Mouse (Mus musculus): ENCODE measurements around the gene Pde4b.

The Pde4b gene

GRCm38 (mm10) chr4:102574666-102575254 is 487.4 kb downstream of the Pde4b start:
- DNase-seq (ENCODE audit: low spot score), result no peak

DNA sequence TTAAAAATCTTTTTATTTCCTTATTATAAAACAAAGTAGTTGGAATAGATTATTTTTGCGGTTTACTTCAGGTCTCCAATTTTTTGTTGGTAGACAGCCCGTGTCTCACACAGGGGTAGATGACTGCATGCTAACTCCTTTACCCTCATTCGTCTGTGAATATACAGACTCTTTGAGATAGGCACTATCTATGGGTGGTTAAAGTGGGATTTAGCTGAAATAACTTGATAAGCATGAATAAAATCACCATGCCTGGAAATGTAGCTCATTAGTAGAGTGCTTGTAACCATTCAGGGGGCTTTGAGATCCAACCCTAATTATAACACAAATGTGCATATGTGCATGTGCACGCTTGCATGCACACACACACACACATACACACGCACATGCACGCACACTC is 488.8 kb downstream of the Pde4b start:
- no peak for DNase-seq (ENCODE audit: low spot score)

DNA sequence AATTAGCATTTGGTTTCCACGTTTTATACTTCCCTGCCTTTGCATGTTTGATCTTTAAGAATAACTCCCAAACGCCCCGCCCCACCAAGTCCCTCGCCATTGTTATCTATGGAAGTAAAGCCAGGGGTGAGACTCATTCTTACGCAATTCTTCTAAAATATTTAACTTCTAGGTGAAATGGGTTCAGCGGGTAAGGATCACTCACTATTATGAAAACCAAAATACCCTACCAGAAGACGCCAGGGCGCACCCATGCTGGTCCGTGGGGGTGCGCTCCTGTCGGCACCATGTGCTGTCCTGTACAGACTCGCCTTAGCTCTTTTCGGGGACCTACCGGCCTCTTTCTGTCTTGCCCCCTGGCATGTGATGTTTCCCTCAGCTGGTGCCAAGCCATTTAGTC is 490.3 kb downstream of the Pde4b start:
- no peak for DNase-seq (ENCODE audit: low spot score)

DNA sequence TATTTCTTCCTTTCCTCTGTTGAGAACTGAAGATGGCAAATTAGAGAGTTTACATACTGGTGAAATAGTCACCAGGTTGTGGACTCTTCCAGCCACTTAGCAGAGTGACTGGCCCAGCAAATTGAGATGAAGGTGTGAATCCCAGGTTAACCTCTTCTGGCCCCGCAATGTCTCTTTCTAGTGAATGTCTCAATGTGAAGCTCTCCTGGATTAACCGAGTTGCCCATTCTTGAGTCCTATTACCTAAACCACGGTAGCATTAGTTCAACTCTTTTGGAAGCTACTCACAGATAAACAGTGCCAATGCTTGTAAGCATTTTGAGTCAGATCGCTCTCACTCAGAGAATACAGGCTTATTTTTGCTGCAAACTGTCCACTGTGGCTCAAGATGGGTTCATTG is 491.7 kb downstream of the Pde4b start:
- no peak for DNase-seq (ENCODE audit: low spot score)

- no peak for DNase-seq (ENCODE audit: low spot score)
These were observed 492.4 kb downstream of the Pde4b start for GRCm38 (mm10) chr4:102579746-102580145.

DNA sequence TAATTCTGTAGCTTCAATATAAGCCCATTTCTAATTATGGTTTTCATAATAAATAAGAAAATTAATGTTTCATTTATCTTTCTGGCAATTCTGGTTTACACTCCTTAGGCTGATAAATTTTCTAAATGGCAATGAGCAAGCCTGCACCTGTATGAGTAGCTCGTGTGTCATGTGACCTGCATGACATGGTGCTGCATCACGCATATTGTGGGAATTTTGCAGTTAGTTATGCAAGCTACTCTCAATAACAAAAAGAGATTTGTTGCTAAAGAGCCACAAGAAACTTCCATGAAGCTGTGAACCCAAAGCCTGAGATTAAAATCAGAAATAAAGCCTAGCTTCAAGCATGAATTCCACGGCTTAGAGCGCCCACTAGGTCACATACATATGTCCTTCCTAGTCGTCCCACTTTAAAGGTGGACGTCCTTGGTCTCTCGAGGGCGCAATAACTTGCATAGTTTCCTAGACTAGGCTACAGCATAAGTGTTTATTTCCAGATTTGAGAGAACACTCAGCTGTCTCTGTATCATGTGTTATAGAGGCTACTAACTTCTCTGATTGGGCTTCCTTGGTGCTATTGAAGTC is 494.9 kb downstream of the Pde4b start:
- DNase-seq (ENCODE audit: low spot score), result no peak

DNA sequence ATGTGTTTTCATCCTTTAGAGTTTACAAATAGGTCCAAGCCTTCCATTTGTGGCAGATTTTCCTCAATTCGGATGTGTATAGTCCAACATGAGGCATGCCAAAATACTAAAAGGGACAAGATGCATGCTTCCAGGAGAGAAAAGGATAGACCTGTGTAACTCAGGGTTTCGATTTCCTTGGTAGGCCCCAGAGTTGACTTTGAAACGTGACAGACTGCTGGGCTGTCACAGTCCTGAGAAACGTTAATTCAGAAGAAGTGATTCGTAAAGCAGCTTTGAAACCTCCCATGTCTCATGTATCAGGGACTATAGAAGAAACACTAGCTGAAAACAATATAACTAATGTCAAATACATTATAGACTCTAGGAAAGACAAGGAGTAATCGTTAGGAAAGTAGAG is 495.6 kb downstream of the Pde4b start:
- DNase-seq (ENCODE audit: low spot score), result no peak

DNA sequence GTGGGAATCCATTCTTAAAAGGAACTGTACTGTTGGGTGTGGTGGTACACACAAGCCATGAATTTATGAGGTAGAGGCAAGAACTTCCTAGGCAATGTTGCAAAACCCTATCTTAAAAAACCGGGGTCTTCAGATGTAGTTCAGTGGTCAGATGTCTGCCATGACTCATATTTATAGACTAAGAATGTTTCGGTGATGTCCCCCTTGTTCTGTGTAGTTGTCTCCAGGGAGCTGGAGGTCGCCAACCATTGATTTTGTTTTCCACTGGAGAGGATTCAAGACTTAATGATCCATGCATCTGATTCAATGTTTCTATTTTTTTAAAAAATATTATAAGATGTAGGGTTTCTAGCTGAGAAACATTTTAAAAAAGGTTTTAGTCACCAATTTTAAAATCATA is 496.1 kb downstream of the Pde4b start:
- no peak for DNase-seq (ENCODE audit: low spot score)

DNA sequence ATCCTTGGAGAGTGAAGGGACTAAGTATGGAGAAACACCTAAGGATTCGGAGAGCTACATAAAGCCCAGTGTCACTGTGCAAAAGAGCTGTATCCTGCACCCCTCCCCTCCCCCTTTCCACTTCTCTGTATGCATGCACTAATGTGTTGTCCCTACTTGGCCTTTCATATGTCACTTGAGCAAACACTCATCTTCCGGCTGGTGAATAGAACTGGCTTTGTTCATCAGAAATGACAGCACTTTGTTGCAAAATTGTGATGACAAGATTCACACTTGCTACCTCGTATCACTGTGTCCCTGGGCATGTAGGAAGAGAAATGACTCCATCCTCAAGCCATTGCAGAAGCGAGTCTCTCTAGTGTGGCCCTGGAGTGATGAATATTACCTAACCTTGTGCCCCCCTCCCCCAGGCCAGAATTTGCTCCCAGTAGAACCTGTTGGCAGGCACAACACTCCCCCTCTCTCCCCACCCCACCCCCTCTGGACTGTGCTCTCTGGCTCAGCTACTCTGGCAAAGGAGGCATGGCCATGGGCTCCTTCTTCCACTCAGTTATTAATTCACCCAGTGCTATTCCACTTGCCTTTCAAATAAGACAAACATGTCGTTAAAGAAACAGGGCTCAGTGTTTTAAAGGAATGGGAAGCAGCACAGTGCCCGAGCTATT is 497.4 kb downstream of the Pde4b start:
- no peak for DNase-seq (ENCODE audit: low spot score)

DNA sequence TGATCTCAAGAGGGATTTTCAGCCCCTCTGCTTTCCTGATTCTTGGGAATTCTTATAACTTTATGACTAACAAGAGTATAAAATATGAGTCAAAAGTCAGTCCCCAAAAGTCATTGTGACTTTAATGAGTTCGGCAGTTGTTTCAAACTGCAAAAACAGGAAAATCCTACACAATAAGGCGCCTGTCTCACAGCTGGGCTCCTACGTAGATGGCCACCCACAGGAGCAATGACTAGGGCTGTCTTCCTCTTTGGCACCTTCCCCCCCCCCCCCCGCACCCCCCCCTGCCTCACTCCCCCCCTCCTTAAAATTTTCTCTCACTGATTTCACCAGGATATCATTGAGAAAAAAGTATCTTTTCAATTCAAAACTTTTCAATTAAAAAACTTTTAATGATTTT is 498.2 kb downstream of the Pde4b start:
- no peak for DNase-seq (ENCODE audit: low spot score)

DNA sequence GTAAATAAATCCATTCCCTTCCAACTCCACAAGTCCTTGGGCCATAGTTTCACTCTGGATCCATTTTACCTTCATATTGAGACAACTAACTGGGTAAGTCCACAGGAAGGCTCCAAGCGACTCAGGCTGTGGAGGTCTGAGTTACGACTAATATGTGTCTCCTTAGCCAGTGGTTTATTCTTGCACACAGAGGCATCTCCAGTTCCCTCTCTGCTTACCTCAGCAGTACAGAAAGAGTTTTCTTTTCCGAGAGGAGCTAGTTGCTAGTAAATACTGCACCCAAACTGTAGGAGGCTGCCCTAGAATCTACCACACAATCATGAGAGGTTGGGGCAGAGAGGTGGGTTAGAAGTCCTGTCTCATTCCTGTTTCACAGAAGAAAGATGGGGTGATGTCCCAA is 499.4 kb downstream of the Pde4b start:
- no peak for DNase-seq (ENCODE audit: low spot score)

- DNase-seq (ENCODE audit: low spot score), result no peak
These were observed 501.5 kb downstream of the Pde4b start for GRCm38 (mm10) chr4:102588668-102589455.

- no peak for DNase-seq (ENCODE audit: low spot score)
These were observed 502.2 kb downstream of the Pde4b start for GRCm38 (mm10) chr4:102589537-102590031.

GRCm38 (mm10) chr4:102591798-102592197 is 504.5 kb downstream of the Pde4b start:
- DNase-seq (ENCODE audit: low spot score), result no peak

DNA sequence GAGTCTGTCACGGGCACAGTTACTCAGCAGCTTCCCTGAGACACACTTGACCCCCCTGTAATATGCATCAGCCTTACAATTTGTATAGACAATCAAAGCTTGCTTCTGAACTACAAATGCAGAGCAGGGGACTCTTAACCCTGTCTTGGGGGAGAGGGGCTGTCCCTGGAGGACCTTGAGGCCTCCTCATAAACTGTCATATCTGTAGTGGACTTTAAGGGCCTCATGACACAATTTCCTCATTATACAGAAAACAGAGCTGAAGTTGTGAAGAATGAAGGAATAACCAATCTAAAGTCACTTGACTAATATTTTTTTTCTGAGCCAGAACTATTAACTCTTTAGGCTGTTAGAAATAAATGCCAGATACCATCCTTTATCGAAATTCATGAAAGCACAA is 505.2 kb downstream of the Pde4b start:
- DNase-seq (ENCODE audit: low spot score), result no peak

- no peak for DNase-seq (ENCODE audit: low spot score)
These were observed 506.3 kb downstream of the Pde4b start for GRCm38 (mm10) chr4:102593631-102594030.

DNA sequence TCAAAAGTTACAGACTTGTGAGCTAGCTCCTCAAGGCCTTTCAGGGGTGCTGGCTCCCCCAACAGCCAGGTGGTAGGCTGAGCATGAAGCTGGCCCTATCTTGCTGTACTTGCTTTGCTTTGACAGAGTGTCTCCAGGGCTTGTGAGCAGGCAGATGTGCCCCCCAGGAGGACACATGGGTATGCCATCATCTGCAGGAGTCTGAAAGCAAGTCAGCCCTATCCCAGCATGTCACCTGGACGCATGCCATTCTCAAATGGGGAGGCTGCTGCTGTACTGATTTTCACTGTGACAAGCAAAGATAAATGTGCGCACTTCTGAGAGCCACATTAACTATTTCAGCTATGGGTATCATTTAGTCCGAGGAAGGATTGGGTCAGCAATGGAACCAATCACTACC is 507.2 kb downstream of the Pde4b start:
- DNase-seq (ENCODE audit: low spot score), result no peak

- no peak for DNase-seq (ENCODE audit: low spot score)
These were observed 516.6 kb downstream of the Pde4b start for GRCm38 (mm10) chr4:102603968-102604367.

DNA sequence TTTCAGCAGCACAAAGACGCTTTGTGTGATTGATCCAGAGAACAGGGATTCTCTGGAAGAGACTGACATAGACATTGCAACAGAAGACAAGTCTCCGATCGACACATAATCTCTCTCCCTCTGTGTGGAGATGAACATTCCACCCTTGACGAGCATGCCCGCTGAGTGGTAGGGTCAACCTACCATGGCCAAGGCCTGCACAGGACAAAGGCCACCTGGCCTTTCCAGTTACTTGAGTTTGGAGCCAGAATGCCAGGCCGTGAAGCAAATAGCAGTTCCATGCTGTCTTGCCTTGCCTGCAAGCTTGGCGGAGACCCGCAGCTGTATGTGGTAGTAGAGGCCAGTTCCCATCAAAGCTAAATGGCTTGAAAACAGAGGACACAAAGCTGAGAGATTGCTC is 517.9 kb downstream of the Pde4b start:
- DNase-seq (ENCODE audit: low spot score), result no peak

GRCm38 (mm10) chr4:102605722-102606341 is 518.5 kb downstream of the Pde4b start:
- no peak for DNase-seq (ENCODE audit: low spot score)

- DNase-seq (ENCODE audit: low spot score), result no peak
These were observed 519.5 kb downstream of the Pde4b start for GRCm38 (mm10) chr4:102606825-102607224.

DNA sequence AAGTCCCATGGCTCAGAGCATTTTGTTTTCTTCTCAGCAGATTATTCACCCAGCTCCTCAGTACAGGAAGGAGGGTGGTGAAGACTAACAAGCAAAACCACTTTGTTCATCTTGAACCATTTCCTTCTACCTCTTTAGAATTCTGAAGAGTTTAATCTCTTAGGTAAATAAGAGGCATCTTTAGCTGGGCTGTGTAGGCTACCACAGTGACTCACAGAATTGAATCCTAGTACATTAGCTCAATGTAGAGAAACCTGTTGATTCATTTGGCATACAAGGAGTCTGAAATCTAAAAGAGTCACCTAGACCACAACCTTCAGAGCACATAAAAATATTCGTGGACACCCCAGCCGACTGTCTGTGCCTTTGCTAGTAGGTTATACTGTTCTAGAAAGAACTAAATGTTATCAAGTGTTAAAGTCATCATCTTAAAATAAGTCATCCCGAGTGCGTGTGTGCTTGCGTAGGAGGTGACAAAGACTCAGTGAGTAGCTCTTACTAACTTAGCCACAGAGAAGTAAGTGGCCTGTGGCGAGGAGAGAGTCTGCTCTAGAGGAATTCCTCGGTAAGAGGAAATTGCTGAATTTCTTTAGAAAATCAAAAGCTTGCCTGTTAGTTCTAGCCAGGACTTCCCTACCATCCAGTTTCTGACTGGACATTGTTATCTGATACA is 520.5 kb downstream of the Pde4b start:
- DNase-seq (ENCODE audit: low spot score), result no peak

Data from layer of hippocampus, adult 9-10 months (tissue).